Mouse (Mus musculus): ENCODE measurements around the gene Slc15a5. TPM values are rescaled to one million over a fixed set of nuclear protein-coding genes. Genes with fewer than 3 reads are reported as not detected.

The Slc15a5 gene
- 10 to 100 TPM in 2 of 4 experiments, 1 to 10 TPM in 1, under 1 TPM in 1; 0.63 to 21.8 (median 10.9) TPM for total RNA-seq (2022)

- DNase-seq (ENCODE audit: low spot score in 2 of 2), result no peak
Observed at GRCm38 (mm10) chr6:138079816-138080215, at the start of gene Slc15a5. Slc15a5 (minus strand) TSS chr6:138079916.

GRCm38 (mm10) chr6:138128392-138129335 is 48.9 kb upstream of the Slc15a5 start:
- peak in 1 of 2 experiments; percentile 9 for DNase-seq (ENCODE audit: low spot score in 2 of 2)

- peak in 1 of 2 experiments; percentile 13 for DNase-seq (ENCODE audit: low spot score in 2 of 2)
Observed at GRCm38 (mm10) chr6:138117496-138117895, 37.8 kb upstream of the Slc15a5 start.

- DNase-seq (ENCODE audit: low spot score in 2 of 2), result no peak
Observed at GRCm38 (mm10) chr6:138104559-138104958, 24.8 kb upstream of the Slc15a5 start.

- DNase-seq (ENCODE audit: low spot score in 2 of 2), result no peak
Observed at GRCm38 (mm10) chr6:138102940-138103339, 23.2 kb upstream of the Slc15a5 start.

- no peak for DNase-seq (ENCODE audit: low spot score in 2 of 2)
Observed at GRCm38 (mm10) chr6:138101843-138102242, 22.1 kb upstream of the Slc15a5 start.

GRCm38 (mm10) chr6:138099646-138100045 is 19.9 kb upstream of the Slc15a5 start:
- no peak for DNase-seq (ENCODE audit: low spot score in 2 of 2)

GRCm38 (mm10) chr6:138095060-138095459 is 15.3 kb upstream of the Slc15a5 start:
- no peak for DNase-seq (ENCODE audit: low spot score in 2 of 2)

GRCm38 (mm10) chr6:138092432-138092831 is 12.7 kb upstream of the Slc15a5 start:
- DNase-seq (ENCODE audit: low spot score in 2 of 2), result no peak

- no peak for DNase-seq (ENCODE audit: low spot score in 2 of 2)
Observed at GRCm38 (mm10) chr6:138089084-138089483, 9.4 kb upstream of the Slc15a5 start.

GRCm38 (mm10) chr6:138086421-138086820 is 6.7 kb upstream of the Slc15a5 start:
- DNase-seq (ENCODE audit: low spot score in 2 of 2), result peak in 1 of 2 experiments; percentile 7

- DNase-seq (ENCODE audit: low spot score in 2 of 2), result no peak
Observed at GRCm38 (mm10) chr6:138080778-138081549, 1.2 kb upstream of the Slc15a5 start.

GRCm38 (mm10) chr6:138077681-138078439 is 1.9 kb downstream of the Slc15a5 start:
- no peak for DNase-seq (ENCODE audit: low spot score in 2 of 2)

- no peak for DNase-seq (ENCODE audit: low spot score in 2 of 2)
Observed at GRCm38 (mm10) chr6:138075723-138076122, 4.0 kb downstream of the Slc15a5 start.

GRCm38 (mm10) chr6:138073540-138073939 is 6.2 kb downstream of the Slc15a5 start:
- DNase-seq (ENCODE audit: low spot score in 2 of 2), result no peak

- no peak for DNase-seq (ENCODE audit: low spot score in 2 of 2)
Observed at GRCm38 (mm10) chr6:138072963-138073339, 6.8 kb downstream of the Slc15a5 start.

GRCm38 (mm10) chr6:138072110-138072962 is 7.4 kb downstream of the Slc15a5 start:
- no peak for DNase-seq (ENCODE audit: low spot score in 2 of 2)

GRCm38 (mm10) chr6:138071505-138072107 is 8.1 kb downstream of the Slc15a5 start:
- no peak for DNase-seq (ENCODE audit: low spot score in 2 of 2)

GRCm38 (mm10) chr6:138070720-138071504 is 8.8 kb downstream of the Slc15a5 start:
- no peak for DNase-seq (ENCODE audit: low spot score in 2 of 2)

All from gastrocnemius, adult 8-10 months (tissue).